Mouse (Mus musculus) intestine, postnatal 0 days (tissue): ENCODE data around the gene Capn11. TPM values are rescaled to one million over a fixed set of nuclear protein-coding genes. Genes with fewer than 3 reads are reported as not detected.

Experiments
- ATAC-seq: fragments of 200-750 bp; cut with Nextera tagmentation; 2 replicates; pipeline ENCODE4 v1.8.0; 2017; ENCODE audit warnings: mild to moderate bottlenecking, moderate TSS enrichment, moderate library complexity
- H3K27ac ChIP-seq: fragments of 300-500 bp; sonication (generic); 2 replicates; pipeline ENCODE4 v1.5.1; 2014; ENCODE audit warnings: mild to moderate bottlenecking, low read depth, low read length, moderate library complexity
- H3K27me3 ChIP-seq: fragments of 300-500 bp; sonication (generic); replicated peaks from 2 replicates; pipeline ENCODE4 v1.6.1; 2014; ENCODE audit warnings: low read length, mixed read lengths; ENCODE audit not compliant: control insufficient read depth, insufficient read depth
- H3K36me3 ChIP-seq: fragments of 300-500 bp; sonication (generic); 2 replicates; pipeline ENCODE4 v1.6.1; 2014; ENCODE audit warnings: mild to moderate bottlenecking, moderate library complexity; ENCODE audit not compliant: control insufficient read depth, insufficient read depth
- H3K4me1 ChIP-seq: fragments of 300-500 bp; sonication (generic); replicated peaks from 2 replicates; pipeline ENCODE4 v1.6.1; 2014; ENCODE audit warnings: antibody characterized with exemption, low read length, mixed read lengths; ENCODE audit not compliant: control insufficient read depth, insufficient read depth
- H3K4me2 ChIP-seq: fragments of 300-500 bp; sonication (generic); replicated peaks from 2 replicates; pipeline ENCODE4 v1.6.1; 2014; ENCODE audit warnings: low read depth, mild to moderate bottlenecking, moderate library complexity
- H3K4me3 ChIP-seq: fragments of 300-500 bp; sonication (generic); 2 replicates; pipeline ENCODE4 v1.5.1; 2014; ENCODE audit warnings: low read depth, low read length
- H3K9ac ChIP-seq: fragments of 300-500 bp; sonication (generic); 2 replicates; pipeline ENCODE4 v1.6.1; 2014; ENCODE audit warnings: mild to moderate bottlenecking, low read depth, low read length
- H3K9me3 ChIP-seq: fragments of 300-500 bp; sonication (generic); 2 replicates; pipeline ENCODE4 v1.6.1; 2016; ENCODE audit warnings: mixed run types; ENCODE audit not compliant: control insufficient read depth
- CTCF ChIP-seq: sonication (generic); IDR thresholded peaks from 2 replicates; pipeline ENCODE4 v1.5.1; 2016; ENCODE audit warnings: low read depth, mild to moderate bottlenecking, control low read depth, antibody characterized with exemption, moderate library complexity
- WGBS: fragments of 180-500 bp; shearing (Covaris S2); extraction: QIAGEN DNeasy Blood & Tissue Kit; methylation state at CpG from one replicate; pipeline ENCODE4 v1.1.7; 2014; 5-methylcytosine and 5-hydroxymethylcytosine counted together
- polyA plus RNA-seq: library from polyadenylated mRNA; unstranded; fragments of >200 nt; fragmentation: Nextera tagmentation; extraction: Ambion mirVana; gene quantifications from 2 replicates; pipeline ENCODE4 v1.2.1, GENCODE M21; 2015

Capn11 gene
- polyA plus RNA-seq, 1 experiment from 2014 or later = not detected

DNA sequence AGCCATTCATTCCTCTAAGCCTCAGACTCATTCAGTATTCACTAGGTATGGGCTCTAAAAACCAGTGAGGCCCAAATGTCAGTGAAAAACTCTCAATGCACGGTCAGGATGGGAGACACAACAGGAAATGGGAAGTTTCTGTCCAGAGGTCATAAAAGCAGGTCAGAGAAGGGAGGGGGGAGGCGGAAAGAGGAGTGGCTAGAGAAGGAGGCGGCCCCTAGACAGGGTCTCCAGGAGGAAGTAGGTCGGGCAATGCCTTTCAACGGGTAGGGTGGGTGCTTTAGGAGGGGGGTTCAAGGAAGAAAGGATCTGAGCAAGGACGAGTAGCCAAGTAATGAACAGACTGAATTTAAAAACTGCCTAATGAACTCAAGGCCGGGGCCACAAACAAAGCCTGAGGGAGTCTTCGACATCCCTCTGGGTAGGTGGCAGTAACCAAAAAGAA, 40.2 kb downstream of the Capn11 start:
- WGBS = 24% methylated on average over 8 of the region's 8 CpGs
- no peaks in the 10 kb centered on the region for H3K27me3 ChIP-seq
- ATAC-seq = no peak
- H3K4me1 ChIP-seq = 0 out of 2 replicates have a peak, but pooled peaks cover 5% of the 10 kb centered on the region
- H3K9me3 ChIP-seq = no peaks in the 10 kb centered on the region
- no peaks in the 10 kb centered on the region for H3K36me3 ChIP-seq
- H3K27ac ChIP-seq = peak overlapping the region; percentile 70
- peak overlapping the region; percentile 22 for H3K4me3 ChIP-seq
- peak overlapping the region; percentile 52 for H3K4me2 ChIP-seq
- H3K9ac ChIP-seq = peak overlapping the region; percentile 42
- TF ChIP-seq CTCF = no peak

DNA sequence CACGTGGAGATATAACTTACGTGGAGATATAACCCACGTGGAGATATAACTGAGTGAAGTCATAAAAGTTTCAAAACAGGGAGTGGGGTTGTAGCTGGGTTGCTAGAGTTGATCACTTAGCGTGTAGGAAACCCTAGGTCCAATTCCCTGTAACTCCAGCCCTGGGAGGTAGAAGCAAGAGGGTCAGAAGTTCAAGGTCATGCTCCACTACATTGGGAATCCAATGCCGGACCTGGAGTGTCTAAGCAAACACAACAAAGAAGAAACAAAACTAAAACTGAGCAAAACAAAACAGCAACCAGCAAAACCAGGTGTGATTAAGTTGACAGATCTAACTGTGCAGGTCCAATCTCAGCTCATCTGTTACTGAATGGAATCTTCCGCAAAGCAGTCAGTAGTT, 41.5 kb downstream of the Capn11 start:
- Histone ChIP-seq H3K4me1 (0 out of 2 replicates have a peak, but pooled peaks cover 5% of the 10 kb centered on the region), H3K4me2 (no peak overlapping the region), H3K9me3 (no peaks in the 10 kb centered on the region), H3K36me3 (no peaks in the 10 kb centered on the region), H3K27me3 (no peaks in the 10 kb centered on the region), H3K9ac (no peak overlapping the region), H3K27ac (no peak overlapping the region), H3K4me3 (no peak overlapping the region)
- no peak for TF ChIP-seq CTCF
- ATAC-seq = no peak
- 69% methylated on average over 6 of the region's 6 CpGs for WGBS

DNA sequence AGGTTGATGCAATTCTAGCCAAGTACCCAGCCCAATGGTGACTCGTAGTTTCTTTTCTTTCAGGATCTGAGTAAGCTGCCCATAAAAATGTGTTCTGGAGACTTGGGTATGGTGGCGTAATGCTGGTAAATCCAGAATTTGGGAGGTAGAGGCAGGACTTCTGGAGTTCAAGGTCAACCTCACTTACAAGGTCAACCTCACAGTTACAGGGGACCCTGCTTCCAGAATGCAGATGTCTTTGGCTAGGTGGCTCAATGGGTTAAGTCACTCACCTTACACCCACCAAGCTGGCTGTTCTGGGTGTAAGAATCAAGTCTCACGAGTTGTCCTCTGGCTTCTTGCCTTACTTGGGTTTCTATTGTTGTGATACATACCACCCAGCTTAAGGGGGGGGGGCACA, 42.4 kb downstream of the Capn11 start:
- Histone ChIP-seq H3K4me1 (0 out of 2 replicates have a peak, but pooled peaks cover 5% of the 10 kb centered on the region), H3K4me2 (no peak overlapping the region), H3K9ac (no peak overlapping the region), H3K27me3 (no peaks in the 10 kb centered on the region), H3K4me3 (no peak overlapping the region), H3K27ac (no peak overlapping the region), H3K36me3 (no peaks in the 10 kb centered on the region), H3K9me3 (no peaks in the 10 kb centered on the region)
- no peak for TF ChIP-seq CTCF
- WGBS = 80% methylated on average over 3 of the region's 3 CpGs
- ATAC-seq = no peak

DNA sequence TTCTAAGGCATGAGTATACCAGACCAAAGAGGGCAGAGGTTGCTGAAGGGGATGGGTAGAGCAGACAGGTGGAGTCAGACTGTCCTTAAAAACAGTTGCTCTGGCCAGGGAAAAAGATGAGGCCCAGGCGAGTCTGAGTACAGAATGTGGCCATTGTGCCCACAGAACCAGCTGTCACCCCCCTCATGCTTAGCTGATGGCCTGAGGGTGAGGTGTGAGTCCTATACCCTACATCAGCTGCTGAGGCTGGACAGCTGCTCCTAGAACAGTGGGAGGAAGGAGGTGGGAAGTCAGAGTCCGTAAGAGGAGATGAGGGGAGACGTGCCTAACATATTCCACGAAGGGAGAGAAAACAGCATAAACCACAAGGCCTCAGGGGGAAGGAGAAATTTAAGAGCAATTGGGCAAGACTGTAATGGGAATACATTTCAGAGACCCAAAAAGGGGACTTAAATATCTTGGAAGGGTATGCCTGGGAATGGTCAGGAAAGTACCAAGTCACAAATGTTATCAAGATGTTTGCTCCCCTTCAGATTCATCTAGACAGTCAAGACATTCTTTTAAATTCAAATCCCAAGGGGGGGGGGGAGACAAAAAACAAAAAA, 43.0 kb downstream of the Capn11 start:
- H3K4me2 ChIP-seq = no peak overlapping the region
- no peaks in the 10 kb centered on the region for H3K36me3 ChIP-seq
- no peak for TF ChIP-seq CTCF
- H3K9me3 ChIP-seq = no peaks in the 10 kb centered on the region
- WGBS = 79% methylated on average over 4 of the region's 4 CpGs
- 0 out of 2 replicates have a peak, but pooled peaks cover 5% of the 10 kb centered on the region for H3K4me1 ChIP-seq
- ATAC-seq = no peak
- no peak overlapping the region for H3K4me3 ChIP-seq
- H3K27me3 ChIP-seq = no peaks in the 10 kb centered on the region
- no peak overlapping the region for H3K27ac ChIP-seq
- H3K9ac ChIP-seq = no peak overlapping the region

DNA sequence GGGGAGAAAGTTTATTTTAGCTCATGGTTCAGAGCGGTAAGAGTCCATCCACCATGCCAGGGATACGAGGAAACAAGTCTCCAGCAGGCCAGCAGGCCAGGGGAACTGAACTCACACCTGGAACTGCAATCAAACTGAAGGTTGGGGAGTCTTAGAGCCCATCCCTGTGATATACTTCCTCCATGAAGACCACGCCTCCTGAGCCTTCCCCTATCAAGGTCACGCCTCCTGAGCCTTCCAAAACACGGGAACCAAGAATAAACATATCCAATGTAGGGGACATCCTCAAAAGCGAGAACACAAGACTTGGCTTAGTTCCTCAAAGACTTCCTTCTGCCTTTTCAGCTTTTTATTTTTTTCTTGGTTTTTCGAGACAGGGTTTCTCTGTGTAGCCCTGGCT, 46.2 kb downstream of the Capn11 start:
- no peak for ATAC-seq
- Histone ChIP-seq H3K36me3 (no peaks in the 10 kb centered on the region), H3K4me1 (no peaks in the 10 kb centered on the region), H3K9ac (no peak overlapping the region), H3K4me2 (no peak overlapping the region), H3K4me3 (no peak overlapping the region), H3K27me3 (no peaks in the 10 kb centered on the region), H3K9me3 (no peaks in the 10 kb centered on the region), H3K27ac (no peak overlapping the region)
- no peak for TF ChIP-seq CTCF
- 72% methylated on average over 7 of the region's 7 CpGs for WGBS

DNA sequence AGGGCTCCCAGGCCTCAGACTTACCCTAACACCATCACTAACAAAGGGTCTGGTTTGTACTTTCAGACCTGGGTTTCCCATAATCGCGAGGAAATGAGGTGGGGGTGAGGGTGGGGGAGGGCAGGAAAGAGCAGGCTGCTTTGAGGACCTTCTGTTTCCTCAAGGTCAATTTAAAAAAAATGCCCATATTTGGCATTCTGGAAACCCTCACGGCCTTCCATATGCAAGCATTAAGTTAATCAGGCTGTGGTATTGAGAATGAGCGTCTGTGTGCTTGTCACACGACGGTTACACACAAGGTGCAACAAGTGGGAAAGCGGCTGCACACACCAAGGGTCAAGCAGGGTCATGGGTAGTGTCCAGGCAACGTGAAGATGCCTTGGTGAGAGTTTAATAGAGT, 47.1 kb downstream of the Capn11 start:
- H3K9ac ChIP-seq = no peak overlapping the region
- H3K36me3 ChIP-seq = no peaks in the 10 kb centered on the region
- H3K4me1 ChIP-seq = no peaks in the 10 kb centered on the region
- H3K9me3 ChIP-seq = no peaks in the 10 kb centered on the region
- no peak overlapping the region for H3K4me2 ChIP-seq
- no peak for ATAC-seq
- no peak overlapping the region for H3K27ac ChIP-seq
- no peak for TF ChIP-seq CTCF
- H3K4me3 ChIP-seq = no peak overlapping the region
- no peaks in the 10 kb centered on the region for H3K27me3 ChIP-seq
- 71% methylated on average over 8 of the region's 8 CpGs for WGBS
